27 mouse cellular contexts compared by ENCODE assay signal in the genomic region with DNA sequence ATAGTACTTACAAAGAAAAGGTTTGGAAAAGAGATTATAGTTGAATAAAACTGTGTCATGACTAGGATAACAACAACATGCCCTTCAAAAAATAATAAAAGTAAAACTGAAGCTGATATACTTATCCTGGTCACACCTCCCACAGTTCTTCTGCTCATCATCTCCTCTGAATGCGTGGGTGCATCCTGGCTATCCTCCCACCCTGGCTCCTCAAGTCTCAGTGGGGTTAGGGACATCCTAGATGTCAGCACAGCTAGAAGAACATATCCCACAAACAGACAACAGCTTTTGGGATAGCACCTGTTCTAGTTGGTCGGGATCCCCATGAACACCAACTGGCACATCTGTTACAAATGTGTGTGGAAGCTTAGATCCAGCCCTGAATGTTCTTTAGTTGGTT.
DNase-seq lines count a peak whose midpoint lies in the region; ATAC-seq lines count a peak whose summit lies in the region.
"Had no signal": no experiment of that assay in that cellular context is flagged by ENCODE, and none has a peak within 500 bp of the region (broad histone marks: within the 10 kb centered on the region; RNA-seq: fewer than 3 reads in every experiment).

No protein-coding gene starts in this region.

- peak; percentile 7 for DNase-seq in layer of hippocampus, adult 11-12 months (ENCODE audit: low spot score)
- DNase-seq in layer of hippocampus, adult 9-10 months (ENCODE audit: low spot score): no peak
- DNase-seq in layer of hippocampus, adult 18-20 months (ENCODE audit: low spot score in 2 of 2): peak; percentile 1 to 32
- peak; percentile 2 to 14 for DNase-seq in left cerebral cortex, postnatal 14 days (ENCODE audit: low spot score in 2 of 2)
- peak; percentile 41 for DNase-seq in telencephalon, adult 2 months (ENCODE audit: low read depth, low spot score)
- DNase-seq in forebrain, embryonic 10.5 days (ENCODE audit: extremely low spot score, low spot score): no peak
- DNase-seq: adrenal gland, postnatal 14 days; cerebellum, adult 8-10 months; gastrocnemius, adult 2 months; heart, postnatal 10 days; kidney, adult 18-20 months; kidney, postnatal 36 days; liver, postnatal 0 days; lung, postnatal 14 days; midbrain, embryonic 14.5 days; thymus, postnatal 14 days had no signal

- H3K9me3 ChIP-seq in midbrain, embryonic 13.5 days: no peaks in the 10 kb centered on the region
- no peaks in the 10 kb centered on the region for H3K9me3 ChIP-seq in forebrain, embryonic 10.5 days
- H3K9me3 ChIP-seq: embryonic facial prominence, embryonic 12.5 days; G1E; limb, embryonic 10.5 days had no signal

- H3K4me3 ChIP-seq in midbrain, embryonic 13.5 days (replicated peaks): no peak overlapping the region
- no peak overlapping the region for H3K4me3 ChIP-seq in forebrain, embryonic 10.5 days
- H3K4me3 ChIP-seq: embryonic facial prominence, embryonic 12.5 days; erythroblast, embryonic 14.5 days; gastrocnemius, adult 2 months; limb, embryonic 10.5 days; myocyte had no signal

- ATAC-seq in midbrain, embryonic 13.5 days: no peak
- ATAC-seq: activated CD4-positive, CD25-positive, alpha-beta regulatory T cell, adult 4 months; CD4-positive, CD25-positive, alpha-beta regulatory T cell, adult 4 months; forebrain, embryonic 14.5 days; liver, postnatal 0 days had no signal

- H3K9ac ChIP-seq in midbrain, embryonic 13.5 days (replicated peaks): no peak overlapping the region
- H3K9ac ChIP-seq: embryonic facial prominence, embryonic 12.5 days; liver, postnatal 0 days had no signal

- no peaks in the 10 kb centered on the region for H3K36me3 ChIP-seq in midbrain, embryonic 13.5 days
- no peaks in the 10 kb centered on the region for H3K36me3 ChIP-seq in forebrain, embryonic 10.5 days (replicated peaks)
- H3K36me3 ChIP-seq: embryonic facial prominence, embryonic 12.5 days; G1E; limb, embryonic 10.5 days had no signal

- no peaks in the 10 kb centered on the region for H3K4me1 ChIP-seq in midbrain, embryonic 13.5 days (replicated peaks)
- no peaks in the 10 kb centered on the region for H3K4me1 ChIP-seq in forebrain, embryonic 10.5 days
- H3K4me1 ChIP-seq: embryonic facial prominence, embryonic 12.5 days; limb, embryonic 10.5 days had no signal

- no peak overlapping the region for H3K4me2 ChIP-seq in midbrain, embryonic 13.5 days (replicated peaks)
- H3K4me2 ChIP-seq: embryonic facial prominence, embryonic 12.5 days; heart, embryonic 11.5 days had no signal

- no peak overlapping the region for H3K27ac ChIP-seq in midbrain, embryonic 13.5 days
- H3K27ac ChIP-seq in forebrain, embryonic 10.5 days: no peak overlapping the region
- H3K27ac ChIP-seq: embryonic facial prominence, embryonic 12.5 days; gastrocnemius, adult 2 months; limb, embryonic 10.5 days; stomach, postnatal 0 days had no signal

- no peaks in the 10 kb centered on the region for H3K27me3 ChIP-seq in midbrain, embryonic 13.5 days
- H3K27me3 ChIP-seq in forebrain, embryonic 10.5 days (ENCODE audit: poor library complexity, severe bottlenecking): no peaks in the 10 kb centered on the region
- H3K27me3 ChIP-seq: embryonic facial prominence, embryonic 12.5 days had no signal

- intact Hi-C loops in left cerebral cortex, postnatal 14 days (cut with DNase I): no loop called here

- 82% methylated on average over 2 of the region's 2 CpGs for WGBS in midbrain, embryonic 13.5 days
- 84% methylated on average over 2 of the region's 2 CpGs for WGBS in forebrain, embryonic 10.5 days

Comparison
In these comparisons a context has a peak if more than half of its experiments do, and no peak if none do; other contexts are left out.
1. DNase-seq: peak in layer of hippocampus, adult 11-12 months (single experiment), layer of hippocampus, adult 18-20 months (2 of 2), left cerebral cortex, postnatal 14 days (2 of 2) and telencephalon, adult 2 months (single experiment); none in layer of hippocampus, adult 9-10 months (single experiment) and forebrain, embryonic 10.5 days (single experiment).